Mouse (Mus musculus): ENCODE measurements around the gene Sdcbp2.
"Not testable (repeated sequence)": the region's sequence is repeated elsewhere in the genome, so short reads cannot be mapped to it uniquely, and the experiment has no call there.

Gene Sdcbp2

DNA sequence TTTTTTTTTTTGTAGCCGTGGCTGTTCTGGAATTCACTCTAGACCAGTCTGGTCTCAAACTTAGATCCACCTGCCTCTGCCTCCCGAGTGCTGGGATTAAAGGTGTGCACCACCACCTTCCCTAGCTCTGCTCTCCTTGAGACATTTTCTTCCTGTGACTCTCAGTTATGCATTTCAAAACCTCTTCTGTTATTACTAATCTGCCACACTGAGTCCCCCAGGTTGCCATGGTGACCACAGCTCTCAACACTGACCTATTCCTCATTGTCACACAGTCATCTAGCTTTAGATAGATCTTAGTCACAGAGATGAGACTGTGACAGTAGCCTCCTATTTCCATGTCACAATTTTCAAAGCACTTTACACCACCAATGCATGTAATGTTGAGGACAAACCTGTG lies 3.0 kb upstream of the Sdcbp2 start:
- DNase-seq (ENCODE audit: low spot score) = no peak

DNA sequence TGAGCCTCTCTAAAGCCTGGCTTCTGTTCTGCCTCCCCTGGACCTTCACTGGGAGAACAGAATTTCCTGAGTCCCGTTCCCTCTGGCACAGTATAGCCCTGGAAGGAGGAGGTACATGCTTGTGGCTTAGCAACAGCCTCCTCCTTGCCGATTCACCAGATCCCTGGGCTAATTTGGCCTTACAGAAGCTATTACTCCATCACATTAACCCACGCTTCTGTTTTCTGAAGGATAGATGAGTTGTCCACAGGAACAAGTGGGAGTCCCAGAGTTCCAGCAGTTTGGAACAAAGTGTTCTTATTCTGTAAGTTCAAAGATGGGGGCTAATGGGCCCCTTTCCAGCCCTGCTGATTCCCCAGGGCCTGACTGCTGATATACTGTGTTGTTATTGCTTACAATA lies 1.2 kb downstream of the Sdcbp2 start:
- DNase-seq (ENCODE audit: low spot score) = no peak

DNA sequence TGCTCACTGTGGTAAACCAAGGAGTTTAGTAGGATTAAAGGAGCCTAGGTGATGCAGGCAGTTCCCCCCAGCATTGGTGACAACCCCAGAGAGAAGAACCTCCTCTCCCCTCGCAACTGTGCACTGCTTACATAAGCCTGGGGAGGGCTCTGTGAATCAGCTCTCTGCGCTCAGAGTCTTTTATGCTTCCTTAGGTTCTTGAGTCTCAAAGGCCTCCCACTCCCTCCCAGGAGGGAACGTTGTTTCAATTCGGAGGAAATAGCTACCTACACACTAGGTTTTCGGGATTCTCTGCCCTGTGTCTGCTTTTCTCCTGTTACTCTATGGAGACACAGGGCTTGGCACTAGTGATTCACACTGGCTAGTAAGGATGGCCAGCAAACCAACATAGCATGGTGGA lies 2.2 kb downstream of the Sdcbp2 start:
- DNase-seq (ENCODE audit: low spot score) = no peak

DNA sequence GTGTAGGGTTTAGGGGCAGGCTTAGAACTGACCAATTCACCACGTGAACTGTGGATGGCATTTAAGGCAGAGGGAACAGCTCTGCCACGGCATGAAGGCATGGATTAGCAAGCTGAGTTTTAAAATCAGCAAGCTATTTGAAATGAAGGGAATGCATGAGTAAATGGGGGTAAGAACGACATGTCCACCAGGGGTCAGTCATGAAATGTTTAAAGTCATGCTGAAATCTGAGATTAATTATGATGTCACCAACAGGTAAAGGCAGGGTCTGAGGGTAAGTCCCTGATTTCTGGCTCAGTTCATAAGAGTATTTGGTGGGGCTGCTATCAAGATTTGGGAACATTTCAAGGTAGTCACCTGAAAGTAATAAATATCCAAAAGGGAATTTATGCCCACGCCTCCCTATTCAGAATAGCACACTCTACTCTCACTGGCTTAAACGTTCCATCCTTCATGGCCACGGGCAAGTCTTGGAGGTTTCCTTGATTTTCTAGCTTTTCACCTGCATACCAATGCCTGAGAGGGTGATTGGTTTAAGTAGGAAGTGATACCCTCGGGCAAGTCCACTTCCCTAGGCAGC lies 2.8 kb downstream of the Sdcbp2 start:
- no peak for DNase-seq (ENCODE audit: low spot score)

DNA sequence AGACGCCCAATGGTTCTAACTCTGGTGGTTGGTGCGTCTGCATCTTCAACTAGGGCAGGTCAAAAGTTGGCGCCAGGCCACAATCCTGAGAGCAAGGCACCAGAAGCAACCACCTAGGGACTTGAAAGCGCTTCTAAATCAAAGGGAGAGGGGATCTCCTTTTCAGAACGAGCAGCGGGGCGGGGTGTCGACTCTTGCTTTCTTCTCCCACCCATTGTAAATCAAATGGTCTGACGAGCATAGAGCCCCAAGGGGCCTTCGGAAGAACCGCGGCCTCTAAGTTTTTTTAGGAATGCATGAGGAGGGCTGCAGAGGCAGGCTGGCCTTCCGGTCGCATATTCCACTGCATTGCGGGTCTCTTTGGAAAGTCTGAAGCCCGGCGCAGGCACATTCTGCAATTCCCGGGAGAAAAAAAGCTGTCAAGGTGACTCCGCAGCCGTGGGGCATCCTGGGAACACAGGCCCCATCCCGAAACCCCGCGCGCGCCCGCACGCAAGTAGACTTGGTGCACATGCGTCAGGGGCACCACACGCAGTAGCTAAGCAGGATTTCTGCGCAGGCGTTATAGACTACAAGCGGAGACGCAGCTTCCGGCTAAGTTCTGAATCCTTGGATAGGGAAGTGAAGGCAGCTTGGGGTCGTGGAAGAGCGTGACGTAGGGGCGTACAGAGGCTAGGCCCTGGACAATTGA lies 3.4 kb downstream of the Sdcbp2 start:
- DNase-seq (ENCODE audit: low spot score) = no peak

DNA sequence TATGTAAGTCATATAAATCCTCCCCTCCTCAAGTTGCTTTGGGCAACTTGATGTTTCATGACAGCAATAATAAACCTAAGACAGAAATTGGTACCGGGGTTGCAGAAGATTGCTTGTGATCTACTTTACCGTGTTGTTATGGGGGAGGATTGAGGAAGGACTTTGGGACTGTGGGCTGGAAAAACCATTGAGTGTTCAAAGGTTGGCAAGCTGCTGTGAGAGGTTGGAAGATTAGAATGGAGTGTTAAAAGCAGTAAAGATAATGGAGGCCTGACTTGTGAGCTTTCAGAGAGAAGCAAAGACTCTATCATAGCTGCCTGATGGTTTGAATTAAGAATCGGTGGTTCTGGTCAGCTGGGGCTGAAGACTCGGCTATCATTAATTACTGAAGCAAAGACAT lies 6.8 kb downstream of the Sdcbp2 start:
- no peak for DNase-seq (ENCODE audit: low spot score)

DNA sequence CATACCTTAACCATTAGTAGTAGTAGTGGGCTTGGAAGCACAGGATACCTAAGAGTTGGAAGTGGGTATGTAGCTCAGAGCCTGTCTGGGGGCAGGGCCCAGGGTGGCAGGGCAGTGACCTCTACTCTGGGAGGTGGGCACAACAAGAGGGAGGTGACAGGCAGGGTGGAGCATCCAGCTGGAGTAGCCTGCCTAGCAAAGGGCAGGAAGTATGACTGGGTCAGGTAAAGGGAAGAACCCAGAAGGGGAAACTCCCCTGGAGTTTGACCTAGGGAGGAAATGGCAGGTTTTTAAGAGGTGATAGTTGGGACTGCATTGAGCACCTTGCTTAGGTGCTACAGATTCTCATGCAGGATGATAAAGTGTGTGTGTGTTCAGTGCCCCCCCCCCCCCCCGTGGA lies 8.5 kb downstream of the Sdcbp2 start:
- DNase-seq (ENCODE audit: low spot score) = no peak

DNA sequence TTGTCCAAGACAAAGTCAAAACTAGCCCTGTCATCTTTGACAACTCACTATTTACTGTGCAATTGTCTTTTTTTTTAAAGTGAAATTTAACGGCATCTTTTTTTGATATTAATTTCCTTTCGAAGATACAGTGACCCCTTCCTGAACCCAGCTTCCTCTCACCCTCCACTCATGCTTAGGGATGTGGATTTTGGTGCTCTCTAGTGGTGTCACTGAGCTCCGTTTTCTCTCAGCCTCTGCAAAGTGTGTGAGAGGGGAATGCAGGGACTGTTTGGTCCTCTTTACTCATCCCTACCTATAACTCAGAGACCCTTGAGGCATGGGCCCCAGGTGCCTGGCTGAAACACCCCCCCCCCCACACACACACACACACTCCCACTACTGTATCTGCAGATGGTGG lies 13.5 kb downstream of the Sdcbp2 start:
- DNase-seq (ENCODE audit: low spot score) = no peak

DNA sequence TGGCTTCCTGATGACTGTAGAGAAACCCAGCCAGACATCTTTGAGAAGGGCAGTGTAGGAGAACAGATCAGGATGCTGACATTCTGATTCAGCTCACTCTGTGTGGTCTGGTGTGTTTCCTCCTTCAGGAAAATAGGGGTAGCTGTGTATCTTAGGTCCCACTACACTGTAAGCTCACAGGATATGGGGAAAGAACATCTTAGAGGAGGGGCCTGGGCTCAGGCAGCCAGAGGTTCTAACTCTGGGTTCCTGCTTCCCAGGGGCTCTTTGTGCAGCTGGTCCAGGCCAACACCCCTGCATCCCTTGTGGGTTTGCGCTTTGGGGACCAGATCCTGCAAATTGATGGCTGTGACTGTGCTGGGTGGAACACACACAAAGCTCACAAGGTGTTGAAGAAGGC lies 14.4 kb downstream of the Sdcbp2 start:
- no peak for DNase-seq (ENCODE audit: low spot score)

DNA sequence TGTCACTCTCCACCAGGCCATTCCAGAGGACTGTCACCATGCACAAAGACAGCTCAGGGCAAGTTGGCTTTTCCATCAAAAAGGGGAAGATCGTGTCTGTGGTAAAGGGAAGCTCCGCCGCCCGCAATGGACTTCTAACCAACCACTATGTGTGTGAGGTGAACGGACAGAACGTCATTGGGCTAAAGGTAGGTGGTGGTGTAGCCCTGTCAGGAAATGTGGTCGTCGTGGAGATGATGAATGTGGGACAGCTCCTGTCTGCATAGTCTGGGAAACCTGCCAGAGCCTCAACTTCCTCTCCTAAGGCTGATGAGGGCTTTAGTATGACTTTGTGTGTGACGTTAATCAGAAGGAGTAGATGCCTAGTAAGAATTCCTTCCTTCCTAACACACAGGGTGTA lies 14.9 kb downstream of the Sdcbp2 start:
- DNase-seq (ENCODE audit: low spot score) = no peak

DNA sequence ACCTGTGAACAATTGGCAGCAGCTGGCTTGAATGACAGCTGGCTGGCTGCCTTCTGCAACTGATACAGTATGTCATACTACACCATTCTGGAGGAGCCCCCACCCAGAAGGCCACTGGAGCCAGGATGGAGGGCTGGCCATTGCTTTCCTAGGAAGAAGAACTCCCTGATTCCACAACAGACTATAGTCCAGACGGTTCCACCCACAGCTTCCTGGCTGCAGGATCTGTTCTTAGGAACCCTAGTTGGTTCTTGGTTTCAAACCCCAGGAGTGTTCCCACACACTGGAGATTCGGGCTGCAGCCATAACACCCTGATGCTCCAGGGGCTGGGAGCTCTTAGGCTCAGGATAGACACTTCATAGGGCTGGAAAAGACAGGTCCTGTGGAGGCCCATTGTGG lies 25.6 kb downstream of the Sdcbp2 start:
- DNase-seq (ENCODE audit: low spot score) = no peak

DNA sequence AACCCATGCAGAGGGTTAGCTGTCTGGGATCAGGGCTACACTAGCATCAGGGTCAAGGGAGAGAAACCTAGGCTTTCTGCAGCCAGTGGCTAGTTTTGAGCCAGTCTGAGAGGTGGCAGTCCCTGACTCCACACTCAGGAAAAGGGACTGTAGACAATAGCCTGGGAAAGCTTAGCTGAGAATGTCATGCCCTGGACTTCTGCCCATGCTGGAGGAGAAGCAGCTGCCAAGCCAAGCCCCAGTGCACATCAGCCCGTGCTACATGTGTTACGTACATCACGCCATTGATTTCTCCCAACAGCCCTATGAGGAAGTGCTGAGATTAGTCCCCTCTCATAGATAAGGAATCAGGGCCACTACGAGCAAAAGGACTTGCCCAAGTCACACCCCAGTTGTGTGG lies 29.7 kb downstream of the Sdcbp2 start:
- no peak for DNase-seq (ENCODE audit: low spot score)

DNA sequence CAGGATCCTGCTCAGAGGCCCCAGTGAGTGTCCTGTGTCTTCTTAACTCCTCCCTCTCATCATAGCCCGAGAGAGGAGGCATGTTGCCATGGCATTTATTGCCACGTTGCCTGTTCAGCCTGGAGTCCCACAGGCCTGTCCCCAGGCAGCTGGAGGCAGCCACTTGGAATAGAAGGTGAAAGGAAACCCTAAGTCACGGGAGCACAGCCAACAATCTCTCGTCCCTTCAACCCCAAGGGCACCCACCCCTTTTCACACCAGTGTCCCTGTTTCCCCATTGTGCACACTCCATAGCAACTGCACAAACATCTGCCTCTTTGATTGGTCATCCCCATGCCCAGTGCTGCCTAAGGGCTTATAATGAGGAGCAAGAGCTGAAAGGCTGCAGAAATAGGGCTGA lies 31.2 kb downstream of the Sdcbp2 start:
- DNase-seq (ENCODE audit: low spot score) = no peak

DNA sequence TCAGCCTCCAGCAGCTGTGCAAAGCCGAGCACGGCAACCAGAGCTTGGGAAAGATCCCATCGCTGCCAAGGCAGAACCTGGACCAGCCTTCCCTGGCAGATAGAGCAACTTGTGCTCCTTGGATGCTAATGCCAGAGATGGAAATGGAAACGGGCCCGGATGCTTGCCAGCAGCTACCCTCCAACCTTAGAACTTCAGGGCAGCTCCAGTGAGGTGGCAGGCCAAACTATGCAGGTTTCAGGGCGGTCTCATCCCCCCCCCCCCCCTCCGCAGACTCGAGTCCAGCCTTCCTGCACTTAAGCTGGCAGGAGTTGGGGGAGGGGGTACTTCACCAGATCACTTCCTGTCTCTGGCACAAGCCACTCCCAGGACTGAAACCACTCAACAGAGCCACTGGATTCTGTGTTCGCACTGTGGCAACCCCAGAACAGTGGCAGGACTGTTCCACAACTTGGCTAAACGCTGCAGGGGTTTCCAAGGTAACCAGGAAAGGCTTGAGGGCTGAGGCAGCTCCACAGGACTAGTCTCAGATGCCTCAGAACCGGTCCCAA lies 33.1 kb downstream of the Sdcbp2 start:
- DNase-seq (ENCODE audit: low spot score) = no peak

DNA sequence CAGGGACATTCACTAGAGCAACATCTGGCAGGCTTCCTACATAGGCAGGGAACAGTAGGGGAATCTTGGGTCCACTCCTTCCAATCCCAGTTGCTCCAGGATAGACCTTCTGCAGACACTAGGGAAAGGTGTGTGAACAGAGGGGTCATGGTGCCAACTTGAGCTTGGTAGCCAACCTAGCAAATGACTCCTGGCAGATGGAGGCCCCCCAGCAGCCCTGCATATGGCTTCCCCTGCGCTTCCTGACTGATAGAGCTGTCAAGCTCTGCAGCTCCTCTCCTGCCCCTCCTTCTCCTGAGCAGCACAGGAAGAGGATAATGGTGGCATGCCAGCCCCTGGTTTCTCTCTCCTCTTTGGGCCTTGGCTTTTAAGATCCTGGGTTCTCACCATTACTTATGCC lies 36.0 kb downstream of the Sdcbp2 start:
- no peak for DNase-seq (ENCODE audit: low spot score)

DNA sequence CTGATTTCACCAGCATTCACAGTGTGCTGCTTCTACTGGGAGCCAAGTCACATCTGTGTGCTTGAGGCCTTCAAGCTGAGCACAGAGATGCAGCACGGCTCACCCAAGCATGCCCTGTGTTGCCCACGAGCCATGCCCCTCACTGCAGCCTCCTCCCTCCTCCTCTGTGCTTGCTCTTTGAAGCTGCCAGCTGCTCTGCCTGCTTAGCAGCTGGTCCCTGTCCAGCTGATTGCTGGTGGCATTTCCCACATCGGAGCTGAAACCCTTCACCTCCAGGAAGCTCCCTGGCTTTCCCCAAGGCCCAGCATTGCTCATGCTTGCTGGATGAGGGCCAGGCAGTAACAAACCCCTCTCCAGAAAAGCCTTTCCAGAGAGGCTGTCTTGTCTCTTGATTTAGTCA lies 37.6 kb downstream of the Sdcbp2 start:
- no peak for DNase-seq (ENCODE audit: low spot score)

DNA sequence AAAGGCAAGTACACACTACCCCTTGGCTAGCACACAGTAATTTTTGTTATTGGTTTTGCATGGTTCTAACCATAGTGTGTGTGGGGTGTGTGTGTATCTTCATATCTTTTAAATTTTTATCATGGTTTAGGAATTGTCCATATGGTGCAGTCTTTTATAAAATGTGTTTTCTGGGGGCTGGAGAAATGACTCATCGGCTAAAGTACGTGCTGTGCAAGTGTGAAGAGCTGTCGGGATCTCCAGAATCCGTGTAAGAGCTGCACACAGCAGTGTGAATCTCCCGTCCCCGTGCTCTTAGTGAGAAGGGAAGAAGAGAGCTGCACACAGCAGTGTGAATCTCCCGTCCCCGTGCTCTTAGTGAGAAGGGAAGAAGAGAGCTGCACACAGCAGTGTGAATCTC lies 43.4 kb downstream of the Sdcbp2 start:
- DNase-seq (ENCODE audit: low spot score) = not testable (repeated sequence)

DNA sequence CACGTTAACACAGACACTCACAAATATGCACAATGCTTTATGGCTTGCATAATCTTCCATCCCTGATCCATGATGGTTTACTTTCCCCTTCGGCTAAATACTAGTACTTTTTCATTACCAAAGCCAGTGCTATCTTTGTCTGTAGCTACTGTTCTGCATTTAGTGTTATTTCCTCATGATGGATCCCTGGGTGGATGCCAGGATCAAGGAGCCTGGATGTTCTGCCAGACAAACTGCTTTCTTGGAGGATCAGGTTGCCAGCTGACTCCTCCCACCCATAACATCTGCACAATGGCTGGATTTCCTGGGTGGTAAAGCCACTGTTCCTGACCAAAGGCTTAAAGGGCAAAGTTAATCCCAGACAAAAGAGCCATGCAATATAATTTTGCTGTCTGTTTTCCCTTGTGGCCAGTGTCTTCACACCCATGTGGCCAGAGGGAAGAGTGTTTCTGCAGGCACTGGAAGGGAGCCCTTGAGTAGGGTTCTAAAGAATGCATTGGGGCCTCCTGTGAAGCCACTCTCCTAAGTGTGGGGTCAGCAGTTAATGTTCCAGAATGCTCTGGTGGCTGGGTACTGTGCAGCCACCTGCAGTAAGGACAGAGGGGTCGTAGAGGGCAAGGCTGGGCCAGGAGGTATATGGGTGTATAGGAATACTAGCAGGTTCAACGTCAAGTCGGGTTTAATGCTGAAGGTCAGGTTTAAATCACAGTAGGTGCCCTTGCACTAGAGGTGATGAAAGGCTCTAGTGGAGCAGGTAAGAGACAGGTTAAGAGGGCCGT lies 44.3 kb downstream of the Sdcbp2 start:
- DNase-seq (ENCODE audit: low spot score) = no peak

DNA sequence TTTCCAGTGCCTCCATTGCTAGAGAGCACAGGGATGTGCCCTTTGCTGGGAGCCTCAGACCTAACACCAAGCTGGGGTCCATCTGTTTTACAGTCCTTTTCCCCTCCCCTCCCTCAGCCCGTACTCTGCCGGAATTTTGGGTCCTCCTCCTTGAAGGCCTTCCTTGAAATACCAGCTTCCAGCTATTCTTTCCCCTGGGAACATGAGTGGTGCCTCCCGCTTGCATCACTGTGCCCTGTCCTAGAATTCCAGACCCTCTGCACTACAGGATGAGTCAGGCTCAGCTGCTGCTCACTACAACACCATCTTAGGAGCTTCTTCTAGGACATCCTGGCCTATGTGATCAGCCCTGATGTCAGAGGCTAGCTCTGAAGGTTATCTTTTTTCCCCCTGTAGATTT lies 51.4 kb downstream of the Sdcbp2 start:
- DNase-seq (ENCODE audit: low spot score) = no peak

DNA sequence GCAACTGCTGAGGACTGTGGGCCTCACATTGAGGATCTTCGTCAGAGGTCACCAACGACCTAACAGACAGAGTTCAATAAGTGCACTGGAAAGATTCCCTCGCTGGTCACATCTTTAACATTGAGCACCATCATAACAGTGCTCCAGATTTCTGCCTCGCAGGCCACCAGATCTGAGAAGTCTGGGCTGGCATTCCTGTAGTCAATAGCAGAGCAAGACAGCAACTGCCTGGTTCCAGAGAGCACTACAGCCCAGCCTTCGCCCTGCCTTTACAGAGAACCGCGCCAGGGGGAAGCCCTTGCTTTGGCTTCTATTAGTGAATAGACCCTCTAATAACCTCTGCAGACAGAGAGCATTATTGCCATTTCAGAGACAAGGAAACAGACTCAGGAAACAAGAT lies 53.9 kb downstream of the Sdcbp2 start:
- DNase-seq (ENCODE audit: low spot score) = no peak

DNA sequence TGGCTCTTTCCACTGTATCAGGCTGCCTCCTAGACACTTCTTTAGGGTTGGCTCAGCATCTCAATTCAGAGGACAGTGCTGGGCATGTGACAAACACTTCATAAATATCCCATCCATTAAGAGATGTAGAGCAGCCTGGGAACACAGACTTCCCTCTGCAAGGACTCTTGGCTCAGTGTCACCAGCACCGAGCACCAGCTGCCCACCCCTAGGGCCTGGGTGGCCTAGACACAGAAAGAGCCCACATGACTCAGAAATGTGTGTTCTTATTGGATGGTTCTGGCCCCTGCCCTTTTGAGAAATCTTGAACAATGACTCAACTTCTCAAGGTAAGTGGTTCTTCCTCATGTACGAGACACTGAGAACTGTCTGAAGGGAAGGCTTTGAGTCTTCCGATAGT lies 55.6 kb downstream of the Sdcbp2 start:
- no peak for DNase-seq (ENCODE audit: low spot score)

DNA sequence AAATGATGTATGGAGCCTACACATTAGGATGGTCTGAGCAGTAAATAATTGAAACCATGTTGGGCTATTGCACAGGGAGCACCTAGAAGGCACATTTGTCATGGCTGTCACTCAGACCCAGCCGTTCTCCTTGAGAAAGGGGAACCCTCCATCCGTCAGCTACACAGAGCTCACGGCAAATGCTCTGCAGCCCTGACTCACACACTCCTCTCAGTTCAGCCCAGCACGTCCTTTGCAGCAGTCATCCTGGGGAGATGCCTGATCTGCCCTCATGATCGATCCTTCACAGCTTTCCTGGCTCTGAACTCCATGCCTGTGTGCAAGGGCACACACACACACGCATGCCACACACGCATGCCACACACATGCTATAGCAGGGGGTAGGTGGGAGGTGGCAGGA lies 56.9 kb downstream of the Sdcbp2 start:
- no peak for DNase-seq (ENCODE audit: low spot score)

DNA sequence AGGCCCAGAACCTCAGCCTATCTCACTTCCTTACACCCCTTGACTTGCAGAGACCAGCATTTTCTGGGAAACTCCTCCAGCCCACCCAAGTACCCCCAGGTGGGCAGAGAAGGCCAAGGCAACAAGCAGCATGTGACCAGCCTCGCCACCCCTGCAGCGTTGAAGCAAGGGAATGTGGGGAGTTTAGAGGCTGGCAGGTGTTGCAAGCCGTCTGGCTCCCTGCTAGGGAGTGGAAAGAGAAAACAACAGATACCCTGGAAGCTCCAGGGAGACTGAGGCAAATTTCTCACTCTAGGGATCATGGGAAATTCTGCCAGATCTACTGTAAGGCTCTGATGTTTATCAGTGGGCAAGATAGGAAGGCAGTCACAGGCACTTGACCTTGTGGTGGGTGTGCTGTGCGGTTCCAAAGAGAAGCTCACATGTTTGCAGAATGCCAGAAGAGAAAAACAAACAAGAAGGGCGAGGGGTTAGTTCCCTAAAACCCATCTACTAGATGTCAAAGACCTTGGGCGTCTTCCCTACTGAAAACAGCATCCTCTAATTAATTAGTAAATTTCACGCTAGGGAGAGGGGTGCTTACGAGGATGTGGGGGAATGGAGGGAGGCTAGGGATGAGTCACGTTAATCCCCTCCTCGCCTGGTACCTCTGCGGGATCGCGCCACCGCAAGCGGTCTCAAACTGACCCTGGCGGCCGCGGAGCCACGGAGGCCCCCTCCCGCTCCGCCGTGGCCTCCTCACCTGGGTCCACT lies 59.2 kb downstream of the Sdcbp2 start:
- no peak for DNase-seq (ENCODE audit: low spot score)
